Mouse (Mus musculus): Measurements from ENCODE around the gene Cxcl16.
A peak's percentile ranks its signal among the peaks of the same experiment; 100 is the strongest.
"Not testable (repeated sequence)": the region's sequence is repeated elsewhere in the genome, so short reads cannot be mapped to it uniquely, and the experiment has no call there.

The Cxcl16 gene

GRCm38 (mm10) chr11:70451797-70452498 is 7.8 kb downstream of the Cxcl16 start, which contains the start of gene Med11:
TSS of gene Med11 (plus strand) at chr11:70451919.
- DNase-seq: peak; percentile 98

- no peak for DNase-seq
Observed at GRCm38 (mm10) chr11:70450926-70451325, 8.9 kb downstream of the Cxcl16 start.

GRCm38 (mm10) chr11:70447373-70447772 is 12.4 kb downstream of the Cxcl16 start:
- no peak for DNase-seq

- no peak for DNase-seq
Observed at GRCm38 (mm10) chr11:70446756-70447155, 13.0 kb downstream of the Cxcl16 start.

GRCm38 (mm10) chr11:70444667-70445066 is 15.1 kb downstream of the Cxcl16 start:
- DNase-seq: no peak

GRCm38 (mm10) chr11:70443964-70444363 is 15.8 kb downstream of the Cxcl16 start:
- no peak for DNase-seq

GRCm38 (mm10) chr11:70441882-70442281 is 17.9 kb downstream of the Cxcl16 start:
- DNase-seq: no peak

GRCm38 (mm10) chr11:70440637-70441036 is 19.1 kb downstream of the Cxcl16 start:
- no peak for DNase-seq

GRCm38 (mm10) chr11:70438728-70439374 is 20.9 kb downstream of the Cxcl16 start:
- no peak for DNase-seq

GRCm38 (mm10) chr11:70437426-70437825 is 22.4 kb downstream of the Cxcl16 start:
- DNase-seq: no peak

GRCm38 (mm10) chr11:70435476-70435875 is 24.3 kb downstream of the Cxcl16 start:
- DNase-seq: no peak

GRCm38 (mm10) chr11:70433951-70434350 is 25.8 kb downstream of the Cxcl16 start:
- no peak for DNase-seq

GRCm38 (mm10) chr11:70433569-70433943 is 26.2 kb downstream of the Cxcl16 start:
- no peak for DNase-seq

- DNase-seq: no peak
Observed at GRCm38 (mm10) chr11:70432895-70433568, 26.8 kb downstream of the Cxcl16 start.

GRCm38 (mm10) chr11:70432048-70432894 is 27.5 kb downstream of the Cxcl16 start, which contains the start of gene Arrb2:
TSS of gene Arrb2 (plus strand) at chr11:70432635.
- DNase-seq: peak; percentile 96

- no peak for DNase-seq
Observed at GRCm38 (mm10) chr11:70431574-70431973, 28.2 kb downstream of the Cxcl16 start.

GRCm38 (mm10) chr11:70426598-70426997 is 33.2 kb downstream of the Cxcl16 start:
- not testable (repeated sequence) for DNase-seq

GRCm38 (mm10) chr11:70419486-70419885 is 40.3 kb downstream of the Cxcl16 start:
- DNase-seq: no peak

GRCm38 (mm10) chr11:70418199-70418598 is 41.6 kb downstream of the Cxcl16 start:
- DNase-seq: no peak

GRCm38 (mm10) chr11:70413961-70414360 is 45.8 kb downstream of the Cxcl16 start:
- peak; percentile 82 for DNase-seq

GRCm38 (mm10) chr11:70412591-70412990 is 47.2 kb downstream of the Cxcl16 start:
- DNase-seq: no peak

GRCm38 (mm10) chr11:70410297-70410643 is 49.5 kb downstream of the Cxcl16 start:
- no peak for DNase-seq
